Mouse (Mus musculus) G1E (cell line): ENCODE measurements around the gene Fam170b.

Experiments used
- CTCF ChIP-seq: IDR thresholded peaks from 2 replicates; pipeline ENCODE4 v1.5.1; 2012; ENCODE audit warnings: low read depth, low read length, inconsistent platforms, mixed read lengths
- GATA1 ChIP-seq: IDR thresholded peaks from 2 replicates; pipeline ENCODE4 v1.6.1; 2012; ENCODE audit warnings: borderline replicate concordance, low read length, inconsistent platforms, mixed read lengths
- GATA2 ChIP-seq: IDR thresholded peaks from 2 replicates; pipeline ENCODE4 v1.6.1; 2012; ENCODE audit warnings: low read depth, low read length, inconsistent platforms, borderline replicate concordance
- TAL1 ChIP-seq: conservative IDR thresholded peaks from 2 replicates; pipeline ENCODE4 v1.6.1; 2012; ENCODE audit warnings: low read depth, low read length, inconsistent platforms, mixed read lengths

GRCm38 (mm10) chr14:32801016-32801661 is 32.6 kb upstream of the Fam170b start:
- TF ChIP-seq CTCF (no peak), GATA2 (no peak), TAL1 (no peak), GATA1 (no peak)
